Mouse (Mus musculus) adrenal gland, postnatal 4 days (tissue): ENCODE measurements around the gene Golga2. TPM values are rescaled to one million over a fixed set of nuclear protein-coding genes. Genes with fewer than 3 reads are reported as not detected.

Experiments
- DNase-seq, 2 experiments: peaks; one replicate each; pipeline ENCODE4 v3.0.0; 2021 to 2022; ENCODE audit warnings: low spot score in 2 of 2, mixed read lengths in 2 of 2
- microRNA-seq: library from miRNA; unstranded; fragments of <30 nt; microRNA quantifications from one replicate; pipeline ENCODE4 v1.2.0, GENCODE M21; 2021
- total RNA-seq, 2 experiments: library from RNA; stranded (reverse); gene quantifications; 2 replicates each; pipeline ENCODE4 v1.2.3; 2021

The Golga2 gene
- total RNA-seq, 2 experiments from 2014 or later: 78.6 to 80.4 TPM

- DNase-seq: no peak
Observed at GRCm38 (mm10) chr2:32342039-32342438, 54.9 kb downstream of the Golga2 start.

GRCm38 (mm10) chr2:32342539-32343350 is 55.6 kb downstream of the Golga2 start:
- DNase-seq: no peak

GRCm38 (mm10) chr2:32343351-32343671 is 56.1 kb downstream of the Golga2 start:
- no peak for DNase-seq

- no peak for DNase-seq
Observed at GRCm38 (mm10) chr2:32344056-32344455, 56.9 kb downstream of the Golga2 start.

- DNase-seq: no peak
Observed at GRCm38 (mm10) chr2:32344598-32345321, 57.6 kb downstream of the Golga2 start.

- no peak for DNase-seq
Observed at GRCm38 (mm10) chr2:32347019-32347418, 59.8 kb downstream of the Golga2 start.

- no peak for DNase-seq
Observed at GRCm38 (mm10) chr2:32348311-32348710, 61.1 kb downstream of the Golga2 start.

- no peak for DNase-seq
Observed at GRCm38 (mm10) chr2:32349625-32350255, 62.6 kb downstream of the Golga2 start.

- DNase-seq: no peak
Observed at GRCm38 (mm10) chr2:32350471-32351051, 63.4 kb downstream of the Golga2 start.

- DNase-seq: no peak
Observed at GRCm38 (mm10) chr2:32351471-32351961, 64.3 kb downstream of the Golga2 start.

- DNase-seq: no peak
Observed at GRCm38 (mm10) chr2:32352151-32353006, 65.2 kb downstream of the Golga2 start, which contains the start of gene Ciz1. Gene Ciz1 (plus strand): TSS chr2:32352327.

GRCm38 (mm10) chr2:32353007-32353542 is 65.9 kb downstream of the Golga2 start, which contains the start of gene Dnm1:
Gene Dnm1 (minus strand): TSS chr2:32353338.
- DNase-seq: peak; percentile 83 to 87

GRCm38 (mm10) chr2:32353836-32354235 is 66.7 kb downstream of the Golga2 start:
- no peak for DNase-seq

GRCm38 (mm10) chr2:32354336-32354895 is 67.2 kb downstream of the Golga2 start:
- DNase-seq: no peak

GRCm38 (mm10) chr2:32356216-32356615 is 69.0 kb downstream of the Golga2 start:
- no peak for DNase-seq

Small RNA genes within 50 kb of the gene (microRNA-seq; reads per million reads assigned to microRNA genes)
- gene Gm23363 (0.79 reads per million), gene Mir199b (462 reads per million, percentile 65 among the genes with 10 or more reads in this experiment)

Other genes with a start within 250 kb of the Golga2 start
- gene Fam78a, start 202.5 kb upstream of the Golga2 start, total RNA-seq: 1 to 10 TPM; 2.4 TPM
- gene Plpp7, start 191.9 kb upstream of the Golga2 start, total RNA-seq: 1 to 10 TPM; 5.5 to 6.3 TPM
- 100 to 1,000 TPM; 148 to 158 TPM for gene Prrc2b, start 136.3 kb upstream of the Golga2 start, total RNA-seq
- gene Pomt1, start 50.8 kb upstream of the Golga2 start, total RNA-seq: 10 to 100 TPM; 36.7 to 40.4 TPM
- 10 to 100 TPM; 88.3 to 98.2 TPM for gene Uck1, start 27.2 kb upstream of the Golga2 start, total RNA-seq
- 100 to 1,000 TPM; 225 to 237 TPM for gene Swi5, start 691 bp downstream of the Golga2 start, total RNA-seq
- gene Ciz1, start 64.9 kb downstream of the Golga2 start, total RNA-seq: 100 to 1,000 TPM in 1 of 2 experiments, 10 to 100 TPM in 1; 97.7 to 106 TPM
- gene Dnm1, start 66.0 kb downstream of the Golga2 start, total RNA-seq: 10 to 100 TPM; 41.3 to 43.4 TPM
- gene 1110008P14Rik, start 94.6 kb downstream of the Golga2 start, total RNA-seq: 100 to 1,000 TPM in 1 of 2 experiments, 10 to 100 TPM in 1; 94.9 to 121 TPM
- 10 to 100 TPM; 11.5 to 33.6 TPM for gene Lcn2, start 100.9 kb downstream of the Golga2 start, total RNA-seq
- 10 to 100 TPM; 49.2 to 60.7 TPM for gene Ptges2, start 108.5 kb downstream of the Golga2 start, total RNA-seq
- 1 to 10 TPM; 4.1 to 4.2 TPM for gene Naif1, start 163.1 kb downstream of the Golga2 start, total RNA-seq
- 10 to 100 TPM; 28.0 to 33.7 TPM for gene Slc25a25, start 164.1 kb downstream of the Golga2 start, total RNA-seq
- 10 to 100 TPM; 36.6 to 38.0 TPM for gene Fam102a, start 247.9 kb downstream of the Golga2 start, total RNA-seq